Mouse (Mus musculus): ENCODE measurements around the gene Arl11.

DNA sequence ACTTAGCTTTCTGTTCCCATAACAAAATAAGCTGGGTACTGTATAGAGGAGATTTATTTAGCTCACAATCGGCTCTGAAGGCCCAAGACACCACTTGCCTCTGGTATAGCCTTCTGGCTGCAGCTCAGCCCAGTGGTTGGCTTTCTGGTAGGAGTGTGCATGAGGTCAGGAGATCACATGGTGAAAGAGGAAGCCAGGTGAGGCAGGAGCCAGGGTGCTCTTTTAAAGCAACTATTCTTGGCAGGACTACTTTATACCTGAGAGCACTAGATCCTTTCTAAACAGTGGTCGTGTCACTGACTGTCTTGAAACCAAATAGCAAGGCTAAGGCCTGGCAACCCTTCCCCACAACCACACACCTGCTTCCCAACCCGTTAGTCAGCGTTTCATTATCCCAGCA is 40.3 kb downstream of the Arl11 start:
- TF ChIP-seq POLR2A (IDR thresholded peaks at IDR 0.05; ENCODE audit: insufficient read depth, low read length): no peak
- TF ChIP-seq CTCF (IDR thresholded peaks at IDR 0.05; ENCODE audit: low read depth, low read length): no peak
